Mouse (Mus musculus): ENCODE data around the gene Cep295nl.

Cep295nl gene

DNA sequence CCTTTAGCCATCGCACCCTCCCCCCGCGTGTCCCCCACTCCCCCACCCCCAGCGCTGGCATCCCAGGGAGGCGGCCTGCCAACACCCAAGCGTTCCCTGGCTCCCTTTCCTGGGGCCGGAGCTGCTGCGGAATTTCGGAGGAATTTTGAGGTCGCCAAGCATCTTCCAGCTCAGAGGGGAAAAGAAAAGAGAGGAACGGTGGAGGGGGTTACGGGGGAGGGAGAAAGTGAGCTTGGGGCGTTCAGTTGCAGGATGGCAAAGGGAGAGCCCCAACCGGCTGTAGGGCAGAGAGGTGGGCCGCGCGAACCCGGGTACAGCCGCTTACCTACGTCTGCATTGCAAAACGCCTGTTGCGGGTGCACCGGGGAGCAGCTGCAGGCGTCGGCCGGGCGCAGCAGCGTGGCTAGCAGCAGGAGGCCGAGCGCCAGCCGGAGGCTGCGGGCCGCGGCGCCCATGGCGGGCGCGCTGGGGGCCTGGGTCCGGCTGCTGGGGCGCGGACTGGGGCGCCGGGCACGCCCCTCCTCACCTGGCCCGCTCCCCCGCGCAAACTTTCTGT, 12.4 kb upstream of the Cep295nl start:
- peak; percentile 36 for DNase-seq

- DNase-seq, result no peak
Observed at GRCm38 (mm10) chr11:118349494-118349893, 7.2 kb upstream of the Cep295nl start.

- DNase-seq, result no peak
Observed at GRCm38 (mm10) chr11:118348877-118349276, 6.6 kb upstream of the Cep295nl start.

DNA sequence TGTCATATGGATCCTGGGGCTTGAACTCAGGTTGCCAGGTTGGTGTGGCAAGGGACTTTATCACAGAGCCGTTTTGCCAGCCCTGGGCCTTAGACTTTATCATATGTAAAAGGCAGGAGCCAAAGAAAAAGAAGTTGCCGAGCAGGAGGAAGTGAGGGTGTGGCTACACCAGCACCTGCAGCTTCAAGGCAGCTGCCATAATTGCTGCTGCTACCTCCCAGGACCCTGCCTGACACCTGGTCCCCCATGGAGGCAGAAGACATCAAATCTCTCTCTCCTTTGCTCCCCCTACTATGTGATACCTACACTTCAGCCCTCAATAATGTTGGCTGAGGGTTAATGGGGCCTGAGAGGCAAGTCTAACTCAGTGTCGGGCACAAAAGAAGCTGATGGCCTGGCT, 6.1 kb upstream of the Cep295nl start:
- no peak for DNase-seq

GRCm38 (mm10) chr11:118347911-118348310, 5.6 kb upstream of the Cep295nl start:
- no peak for DNase-seq

DNA sequence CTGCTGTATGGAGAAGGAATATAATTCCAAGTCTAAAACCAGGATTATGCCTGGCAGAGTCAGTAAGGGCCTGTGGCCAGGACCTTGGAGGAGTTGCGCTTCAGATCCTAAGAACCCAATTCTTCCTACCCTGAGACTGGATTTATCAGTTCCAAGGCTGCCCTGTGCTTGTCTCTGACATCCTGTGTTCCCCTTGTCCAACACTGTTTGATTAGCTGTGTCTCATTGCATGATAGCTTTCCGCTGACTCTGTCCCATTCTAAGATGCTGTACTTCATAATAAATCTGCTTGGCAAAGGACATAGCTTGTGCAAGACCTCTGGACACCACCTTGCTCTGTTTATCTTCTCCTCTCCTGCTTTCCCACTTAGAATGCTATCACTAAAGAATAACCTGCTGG, 5.1 kb upstream of the Cep295nl start:
- DNase-seq, result no peak

DNA sequence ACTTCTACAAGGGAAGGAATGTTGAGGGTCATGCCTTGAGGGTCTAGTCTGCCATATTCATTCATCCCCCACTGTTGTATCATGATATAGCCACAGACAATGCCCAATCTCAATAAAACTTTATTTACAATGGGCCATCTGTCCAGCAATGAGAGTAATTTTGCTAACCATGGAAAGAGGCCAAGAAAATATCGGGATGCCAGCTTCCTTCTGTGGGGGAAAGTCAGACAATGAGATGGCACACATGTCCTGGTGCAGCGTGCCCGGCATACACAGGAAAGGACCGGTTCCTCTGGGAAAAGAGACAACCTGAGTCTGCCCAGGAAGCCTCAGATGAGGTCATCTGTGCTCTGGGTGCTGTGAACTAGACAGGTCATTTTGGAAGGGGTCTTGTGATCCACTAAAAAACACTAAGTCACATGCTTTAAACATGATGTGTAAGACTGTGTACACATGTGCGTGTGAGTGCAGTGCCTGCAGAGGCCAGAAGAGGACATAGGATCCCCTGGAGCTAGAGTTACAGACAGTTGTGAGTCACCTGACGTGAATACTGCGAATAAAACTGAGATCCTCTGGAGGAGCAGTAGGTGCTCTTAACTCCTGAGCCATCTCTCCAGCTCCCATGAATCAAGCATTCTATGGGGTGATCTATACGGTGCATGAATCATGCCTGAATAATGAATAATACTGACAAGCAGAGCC, 4.2 kb upstream of the Cep295nl start:
- no peak for DNase-seq

DNA sequence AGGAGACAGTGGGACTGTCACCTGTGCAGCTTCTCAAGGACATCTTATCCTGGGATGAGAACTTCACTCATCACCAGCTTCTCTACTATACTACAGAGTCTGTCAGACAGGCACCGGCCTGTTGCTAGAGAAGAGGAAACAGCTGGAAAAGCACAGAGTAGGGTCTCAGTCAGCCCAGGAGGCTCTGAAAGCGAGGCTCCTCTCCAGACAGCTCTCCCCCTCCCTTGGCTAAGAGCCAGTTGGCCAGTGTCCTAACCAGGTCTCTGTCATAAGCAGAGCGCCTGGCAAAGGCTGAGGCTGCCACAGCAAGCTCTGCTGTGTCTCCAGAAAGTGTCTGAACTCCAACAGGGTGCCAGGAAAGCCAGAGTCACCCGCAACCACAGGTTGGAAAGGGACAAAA, 3.4 kb upstream of the Cep295nl start:
- DNase-seq, result no peak

DNA sequence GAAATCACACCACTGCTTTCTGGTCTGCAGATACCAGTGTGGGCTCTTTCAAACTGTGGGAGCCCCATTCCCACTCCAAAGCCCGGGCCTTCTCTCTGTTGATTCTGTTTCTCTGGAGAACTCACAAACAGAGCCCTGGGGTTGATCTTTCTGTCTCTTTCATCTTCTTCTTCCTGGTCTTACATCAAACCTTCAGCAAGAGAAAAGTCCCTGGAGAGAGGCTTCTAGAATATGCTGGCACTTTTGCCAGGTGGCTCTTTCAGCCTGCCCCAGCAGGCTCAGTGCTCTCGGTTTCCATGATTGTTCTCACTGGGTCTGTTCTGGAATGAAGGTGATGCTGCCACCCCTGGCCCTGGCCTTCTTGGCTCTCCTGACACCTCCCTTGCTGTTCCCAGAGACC, 1.3 kb upstream of the Cep295nl start:
- no peak for DNase-seq

GRCm38 (mm10) chr11:118337491-118338168, 4.7 kb downstream of the Cep295nl start:
- no peak for DNase-seq

- DNase-seq, result no peak
Observed at GRCm38 (mm10) chr11:118333431-118333830, 8.9 kb downstream of the Cep295nl start.

DNA sequence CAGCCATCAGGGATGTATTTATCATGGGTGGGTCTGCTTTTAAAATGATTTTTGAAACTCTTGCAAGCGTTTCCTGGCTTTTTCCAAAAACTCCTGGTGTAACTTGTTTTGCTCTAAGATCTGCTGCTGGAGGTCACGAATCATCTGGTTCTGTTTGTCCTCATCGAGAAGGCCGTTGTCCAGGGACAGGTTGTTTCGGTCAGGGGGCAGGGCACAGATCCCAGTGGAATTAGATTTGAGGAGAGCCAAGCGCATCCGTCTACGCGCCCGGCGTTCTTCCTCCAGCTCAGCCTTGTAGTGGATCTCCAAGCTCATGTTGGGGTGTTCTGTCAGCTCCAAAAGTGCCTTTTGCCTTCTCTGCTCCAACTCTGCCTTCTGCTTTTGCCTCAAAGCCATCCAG, 9.9 kb downstream of the Cep295nl start:
- no peak for DNase-seq

DNA sequence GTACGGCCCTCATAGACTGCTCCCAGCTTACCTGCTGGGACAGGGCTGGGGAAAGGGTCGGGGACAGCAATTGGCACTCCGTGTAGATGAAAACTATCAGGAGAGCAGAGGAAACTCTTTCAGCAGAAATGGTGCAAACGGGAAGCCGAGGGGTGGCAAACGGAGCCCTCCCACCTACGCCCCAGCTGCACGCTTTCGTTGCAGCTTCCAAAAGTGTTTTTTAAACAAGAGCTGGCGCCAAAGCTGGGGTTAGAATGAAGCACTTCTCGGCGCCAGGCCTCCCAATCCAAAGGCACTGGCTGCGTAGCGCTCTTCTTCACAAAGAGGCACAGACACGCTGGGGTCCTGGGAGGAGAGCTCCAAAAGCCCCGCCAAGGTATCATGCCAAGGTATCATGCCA, 11.5 kb downstream of the Cep295nl start:
- no peak for DNase-seq

GRCm38 (mm10) chr11:118330361-118330760, 11.9 kb downstream of the Cep295nl start:
- no peak for DNase-seq

GRCm38 (mm10) chr11:118328947-118329346, 13.4 kb downstream of the Cep295nl start:
- DNase-seq, result no peak

- DNase-seq, result no peak
Observed at GRCm38 (mm10) chr11:118328511-118328910, 13.8 kb downstream of the Cep295nl start.

DNA sequence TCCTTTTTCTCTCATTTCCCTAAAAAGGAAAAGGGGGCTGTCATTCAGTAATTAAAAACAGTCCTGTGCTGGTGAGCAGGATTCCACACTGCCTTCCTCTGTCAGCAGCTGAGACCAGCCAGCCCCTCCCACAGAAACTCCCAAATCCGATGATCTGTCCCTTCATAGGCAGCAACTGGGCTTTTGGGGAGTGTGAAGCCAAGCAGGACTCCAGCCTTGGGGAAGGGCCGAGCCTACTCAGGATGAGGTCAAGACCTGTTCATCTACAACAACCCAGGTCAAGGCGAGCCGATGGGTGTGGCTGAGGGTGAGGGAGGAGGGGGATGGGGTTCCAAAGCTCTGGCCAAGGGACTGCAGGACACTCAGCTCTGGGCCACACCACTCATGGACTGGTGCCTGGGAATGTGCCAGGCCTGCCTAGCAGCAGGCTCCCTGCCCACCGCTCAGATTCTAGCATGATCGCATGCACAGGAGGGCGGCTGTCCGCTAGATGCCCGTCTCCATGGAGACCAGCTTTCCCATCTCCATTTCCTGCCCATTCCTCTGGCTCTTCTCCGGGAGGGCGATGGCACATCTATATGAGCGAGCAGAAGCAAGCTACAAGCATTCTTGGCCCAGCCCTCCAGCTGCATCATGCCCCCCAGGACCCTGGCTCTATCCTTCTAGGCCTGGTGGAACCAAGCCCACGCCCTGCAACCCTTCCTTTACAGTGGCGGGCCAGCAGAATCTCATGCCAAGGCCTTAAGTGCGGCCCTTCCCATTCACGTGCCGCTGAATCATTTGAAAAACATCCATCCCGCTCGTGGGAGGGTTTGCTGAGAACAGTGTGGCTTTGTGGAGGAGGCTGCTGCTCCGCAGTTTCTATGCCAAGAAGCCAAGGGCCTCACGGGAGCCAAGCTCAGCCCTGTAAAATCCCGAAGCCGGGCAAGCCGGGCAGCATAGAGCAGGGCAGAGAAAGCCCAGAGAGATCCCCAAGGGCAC, 15.0 kb downstream of the Cep295nl start:
- DNase-seq, result peak; percentile 70

GRCm38 (mm10) chr11:118326491-118326890, 15.8 kb downstream of the Cep295nl start:
- DNase-seq, result no peak

GRCm38 (mm10) chr11:118324541-118324940, 17.8 kb downstream of the Cep295nl start:
- DNase-seq, result no peak

DNA sequence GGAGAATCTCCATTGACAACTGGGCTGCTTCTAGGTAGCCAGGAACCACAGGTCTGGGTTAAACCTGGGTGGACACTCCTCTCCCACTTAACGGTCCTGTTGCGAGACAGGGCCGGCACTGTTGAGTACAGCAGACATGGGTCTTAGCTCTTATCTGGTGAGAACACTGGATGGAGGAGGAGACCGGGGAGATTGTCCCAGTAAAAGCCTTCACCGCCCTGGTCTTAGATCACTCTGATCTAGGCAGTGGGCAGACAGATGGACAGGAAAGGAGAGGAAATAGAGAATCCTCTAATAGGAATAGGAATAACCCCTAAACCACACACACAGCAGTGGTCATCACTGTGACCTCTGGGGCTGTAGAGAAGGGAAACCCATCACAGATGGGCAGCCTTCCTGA, 18.3 kb downstream of the Cep295nl start:
- no peak for DNase-seq

GRCm38 (mm10) chr11:118322647-118323046, 19.7 kb downstream of the Cep295nl start:
- no peak for DNase-seq

- DNase-seq, result no peak
Observed at GRCm38 (mm10) chr11:118321971-118322370, 20.3 kb downstream of the Cep295nl start.

GRCm38 (mm10) chr11:118321500-118321899, 20.8 kb downstream of the Cep295nl start:
- DNase-seq, result no peak
